14 mouse cellular contexts compared by ENCODE assay signal in the genomic region with DNA sequence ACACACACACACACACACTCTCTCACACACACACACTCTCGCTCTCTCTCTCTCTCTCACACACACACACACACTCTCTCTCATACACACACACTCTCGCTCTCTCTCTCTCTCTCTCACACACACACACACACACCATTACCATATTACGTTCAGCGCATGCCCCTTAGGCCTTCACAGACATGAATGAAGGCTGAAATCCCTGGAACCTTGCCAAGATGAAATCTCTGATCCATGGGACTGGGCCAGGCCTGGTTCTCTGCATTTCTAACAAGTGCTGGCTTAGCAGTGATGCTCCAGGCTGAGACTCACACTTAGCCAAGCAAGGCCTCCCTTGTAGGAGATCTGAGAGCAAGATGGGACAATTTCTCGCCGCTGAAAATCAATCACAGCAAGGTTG. TPM values are rescaled to one million over a fixed set of nuclear protein-coding genes. Genes with fewer than 3 reads are reported as not detected.
A peak's percentile ranks its signal among the peaks of the same experiment; 100 is the strongest.
DNase-seq lines count a peak whose midpoint lies in the region; ATAC-seq and TF ChIP-seq lines count a peak whose summit lies in the region.
"Had no signal": no experiment of that assay in that cellular context is flagged by ENCODE, and none has a peak within 500 bp of the region (broad histone marks: within the 10 kb centered on the region; RNA-seq: fewer than 3 reads in every experiment).

No protein-coding gene starts in this region.

- H3K4me2 ChIP-seq in lung, embryonic 14.5 days = no peak overlapping the region
- H3K4me2 ChIP-seq in lung, postnatal 0 days (replicated peaks; ENCODE audit: low read depth, low read length) = no peak overlapping the region
- peak overlapping the region; percentile 54 for H3K4me2 ChIP-seq in liver, embryonic 14.5 days (ENCODE audit: low read depth)
- H3K4me2 ChIP-seq in stomach, postnatal 0 days (replicated peaks; ENCODE audit: low read depth) = no peak overlapping the region
- H3K4me2 ChIP-seq: hindbrain, embryonic 15.5 days had no signal

- no peak for TF ChIP-seq EP300 in lung, postnatal 0 days (IDR thresholded peaks at IDR 0.05)
- no peak for TF ChIP-seq EP300 in liver, embryonic 14.5 days (IDR thresholded peaks at IDR 0.05; ENCODE audit: low read depth)
- TF ChIP-seq EP300 in stomach, postnatal 0 days (optimal IDR thresholded peaks at IDR 0.05) = no peak

- no peaks in the 10 kb centered on the region; the same call in 1 of the 2 replicates for H3K36me3 ChIP-seq in erythroblast, embryonic 14.5 days (ENCODE audit: control insufficient read depth)
- no peaks in the 10 kb centered on the region for H3K36me3 ChIP-seq in lung, embryonic 14.5 days (ENCODE audit: insufficient read depth)
- H3K36me3 ChIP-seq in lung, postnatal 0 days (ENCODE audit: insufficient read depth, low read length) = no peaks in the 10 kb centered on the region
- no peaks in the 10 kb centered on the region for H3K36me3 ChIP-seq in liver, embryonic 14.5 days (replicated peaks; ENCODE audit: control insufficient read depth, insufficient read depth, low read depth)
- no peaks in the 10 kb centered on the region for H3K36me3 ChIP-seq in stomach, postnatal 0 days (ENCODE audit: control insufficient read depth, insufficient read depth, low read length)
- H3K36me3 ChIP-seq: hindbrain, embryonic 15.5 days had no signal

- peaks cover 22% of the 10 kb centered on the region for H3K27me3 ChIP-seq in erythroblast, embryonic 14.5 days (ENCODE audit: control insufficient read depth)
- no peaks in the 10 kb centered on the region for H3K27me3 ChIP-seq in lung, embryonic 14.5 days (ENCODE audit: insufficient read depth, low read length)
- H3K27me3 ChIP-seq in lung, postnatal 0 days (replicated peaks; ENCODE audit: insufficient read depth, low read length) = no peaks in the 10 kb centered on the region
- H3K27me3 ChIP-seq in liver, embryonic 14.5 days (ENCODE audit: control insufficient read depth, insufficient read depth, low read length) = no peaks in the 10 kb centered on the region
- no peaks in the 10 kb centered on the region for H3K27me3 ChIP-seq in stomach, postnatal 0 days (ENCODE audit: control insufficient read depth, insufficient read depth, low read length)
- H3K27me3 ChIP-seq: hindbrain, embryonic 15.5 days had no signal

- peaks cover 79% of the 10 kb centered on the region for H3K4me1 ChIP-seq in erythroblast, embryonic 14.5 days (ENCODE audit: control insufficient read depth)
- no peaks in the 10 kb centered on the region for H3K4me1 ChIP-seq in lung, embryonic 14.5 days (ENCODE audit: insufficient read depth)
- H3K4me1 ChIP-seq in lung, postnatal 0 days (ENCODE audit: insufficient read depth, low read depth, low read length) = no peaks in the 10 kb centered on the region
- peaks cover 52 to 69% of the 10 kb centered on the region in 2 experiments for H3K4me1 ChIP-seq in liver, embryonic 14.5 days (replicated peaks; ENCODE audit: control insufficient read depth in 2 of 2, insufficient read depth in 2 of 2, low read length in 1 of 2)
- H3K4me1 ChIP-seq in stomach, postnatal 0 days (replicated peaks; ENCODE audit: control insufficient read depth, insufficient read depth) = no peaks in the 10 kb centered on the region

- no peak for TF ChIP-seq CTCF in lung, embryonic 14.5 days (IDR thresholded peaks at IDR 0.05; ENCODE audit: low read depth)
- no peak for TF ChIP-seq CTCF in lung, postnatal 0 days (IDR thresholded peaks at IDR 0.05)
- TF ChIP-seq CTCF in liver, embryonic 14.5 days (IDR thresholded peaks at IDR 0.05; ENCODE audit: low read depth) = no peak
- no peak for TF ChIP-seq CTCF in stomach, postnatal 0 days (IDR thresholded peaks at IDR 0.05; ENCODE audit: low read depth)

- ATAC-seq in erythroblast, adult 5-6 weeks (replicated peaks; ENCODE audit: low FRiP score, poor library complexity, severe bottlenecking) = no peak
- ATAC-seq in lung, embryonic 14.5 days (ENCODE audit: insufficient read depth) = peak; percentile 39; the same call in 1 of the 2 replicates
- ATAC-seq in lung, postnatal 0 days = no peak
- ATAC-seq in liver, embryonic 14.5 days (ENCODE audit: insufficient read depth) = no peak
- ATAC-seq in stomach, postnatal 0 days (ENCODE audit: low FRiP score, low TSS enrichment) = no peak

- H3K4me3 ChIP-seq in erythroblast, embryonic 14.5 days (replicated peaks) = peak overlapping the region; percentile 58
- no peak overlapping the region for H3K4me3 ChIP-seq in lung, embryonic 14.5 days (ENCODE audit: low read depth, low read length)
- H3K4me3 ChIP-seq in lung, postnatal 0 days (ENCODE audit: low read depth, low read length) = no peak overlapping the region
- H3K4me3 ChIP-seq in liver, embryonic 14.5 days (ENCODE audit: insufficient read depth in 1 of 2, low read depth in 2 of 2, low read length in 2 of 2) = peak overlapping the region; percentile 0 to 41; a peak in 3 of 4 replicates
- no peak overlapping the region for H3K4me3 ChIP-seq in stomach, postnatal 0 days (ENCODE audit: low read depth, low read length)
- H3K4me3 ChIP-seq: hindbrain, embryonic 15.5 days had no signal

- no peak overlapping the region for H3K9ac ChIP-seq in lung, embryonic 14.5 days
- no peak overlapping the region for H3K9ac ChIP-seq in lung, postnatal 0 days (replicated peaks; ENCODE audit: low read depth)
- H3K9ac ChIP-seq in liver, embryonic 14.5 days (replicated peaks) = peak overlapping the region; percentile 58
- no peak overlapping the region for H3K9ac ChIP-seq in stomach, postnatal 0 days (ENCODE audit: low read length)
- H3K9ac ChIP-seq: hindbrain, embryonic 15.5 days had no signal

- WGBS in lung, embryonic 14.5 days = 73% methylated on average over 6 of the region's 6 CpGs
- 72% methylated on average over 6 of the region's 6 CpGs for WGBS in lung, postnatal 0 days
- WGBS in liver, embryonic 14.5 days (ENCODE audit: insufficient replicate concordance) = 81% methylated on average over 6 of the region's 6 CpGs
- 75% methylated on average over 6 of the region's 6 CpGs for WGBS in stomach, postnatal 0 days

- H3K27ac ChIP-seq in lung, embryonic 14.5 days (ENCODE audit: low read depth) = no peak overlapping the region
- no peak overlapping the region for H3K27ac ChIP-seq in lung, postnatal 0 days (ENCODE audit: low read length)
- peak overlapping the region; percentile 84 for H3K27ac ChIP-seq in liver, embryonic 14.5 days
- no peak overlapping the region for H3K27ac ChIP-seq in stomach, postnatal 0 days (replicated peaks)
- H3K27ac ChIP-seq: hindbrain, embryonic 15.5 days had no signal

- H3K9me3 ChIP-seq in erythroblast, embryonic 14.5 days (ENCODE audit: control insufficient read depth, low read length) = no peaks in the 10 kb centered on the region
- H3K9me3 ChIP-seq in lung, embryonic 14.5 days (ENCODE audit: low read depth, low read length) = no peaks in the 10 kb centered on the region
- no peaks in the 10 kb centered on the region for H3K9me3 ChIP-seq in lung, postnatal 0 days (ENCODE audit: low read length)
- H3K9me3 ChIP-seq in liver, embryonic 14.5 days (ENCODE audit: control insufficient read depth, low read length) = no peaks in the 10 kb centered on the region
- H3K9me3 ChIP-seq in stomach, postnatal 0 days (ENCODE audit: control insufficient read depth, low read length) = no peaks in the 10 kb centered on the region
- H3K9me3 ChIP-seq: hindbrain, embryonic 15.5 days had no signal

- peak; percentile 61 for DNase-seq in lung, embryonic 14.5 days
- DNase-seq in lung, postnatal 0 days (ENCODE audit: low spot score) = no peak
- peak; percentile 9 for DNase-seq in adrenal gland, adult 8-10 months
- no peak for DNase-seq in liver, embryonic 14.5 days (ENCODE audit: low read depth in 3 of 3, low spot score in 3 of 3)
- DNase-seq in kidney, adult 18-20 months = no peak
- DNase-seq in stomach, postnatal 0 days (ENCODE audit: low spot score) = no peak
- DNase-seq: lung, postnatal 10 days had no signal

RNA-seq across cellular contexts. Expression of a gene that starts 8.1 kb away (rescaled TPM):
- not detected in 2 replicates for polyA plus RNA-seq in erythroblast, embryonic 14.5 days (2012)
- total RNA-seq in erythroblast, adult 5-6 weeks (2015; ENCODE audit: low replicate concordance) = not detected in 2 replicates
- total RNA-seq in erythroblast, adult 5-6 weeks (2017; ENCODE audit: low replicate concordance) = 0.14 TPM in 1 of 2 replicates, not detected in the other
- polyA plus RNA-seq in lung, embryonic 14.5 days (2014; fragmentation: Nextera tagmentation; extraction: Ambion mirVana) = not detected in 2 replicates
- polyA plus RNA-seq in lung, postnatal 0 days (2015; fragmentation: Nextera tagmentation; extraction: Ambion mirVana) = not detected in 2 replicates
- total RNA-seq in adrenal gland, adult 8-10 months (2022) = not detected
- not detected in 2 replicates for polyA plus RNA-seq in liver, embryonic 14.5 days (2012; rRNA removed)
- not detected in 2 replicates for polyA plus RNA-seq in liver, embryonic 14.5 days (2014; fragmentation: Nextera tagmentation; extraction: Ambion mirVana)
- not detected in 2 replicates for polyA plus RNA-seq in stomach, postnatal 0 days (2015; fragmentation: Nextera tagmentation; extraction: Ambion mirVana)
- total RNA-seq: common myeloid progenitor, adult 5-6 weeks; granulocyte monocyte progenitor cell, adult 5-6 weeks had no signal
- polyA plus RNA-seq: large intestine, adult 2 months; thymus, postnatal 0 days had no signal

Comparison
In these comparisons a context has a peak if more than half of its experiments do, and no peak if none do; other contexts are left out.
1. DNase-seq: peak in lung, embryonic 14.5 days (single experiment) and adrenal gland, adult 8-10 months (single experiment); none in lung, postnatal 0 days (single experiment), liver, embryonic 14.5 days (0 of 3), kidney, adult 18-20 months (single experiment) and stomach, postnatal 0 days (single experiment).
2. H3K4me3 ChIP-seq: peak in erythroblast, embryonic 14.5 days (single experiment) and liver, embryonic 14.5 days (2 of 2); none in lung, embryonic 14.5 days (single experiment), lung, postnatal 0 days (single experiment) and stomach, postnatal 0 days (single experiment).